Mouse (Mus musculus) liver, embryonic 14.5 days (tissue): ENCODE results near the gene E2f1. TPM values are rescaled to one million over a fixed set of nuclear protein-coding genes. Genes with fewer than 3 reads are reported as not detected.

Experiments
- ATAC-seq: fragments of 200-750 bp; cut with Nextera tagmentation; 2 replicates; pipeline ENCODE4 v1.8.0; 2017; ENCODE audit warnings: moderate number of reproducible peaks, mild to moderate bottlenecking, moderate library complexity; ENCODE audit not compliant: insufficient read depth
- DNase-seq, 3 experiments: peaks; one replicate each; pipeline ENCODE4 v3.0.0-alpha.2; 2012 to 2013; ENCODE audit warnings: low read depth in 3 of 3, low spot score in 3 of 3
- H3K27ac ChIP-seq: fragments of 300-500 bp; sonication (generic); 2 replicates; pipeline ENCODE4 v1.5.1; 2014; ENCODE audit warnings: moderate library complexity, mild to moderate bottlenecking, control low read depth, inconsistent platforms
- H3K27me3 ChIP-seq: fragments of 300-500 bp; sonication (generic); 2 replicates; pipeline ENCODE4 v1.6.1; 2014; ENCODE audit warnings: mild to moderate bottlenecking, low read length, moderate library complexity; ENCODE audit not compliant: control insufficient read depth, insufficient read depth
- H3K36me3 ChIP-seq: fragments of 300-500 bp; sonication (generic); replicated peaks from 2 replicates; pipeline ENCODE4 v1.6.1; 2014; ENCODE audit warnings: low read depth; ENCODE audit not compliant: control insufficient read depth, insufficient read depth
- H3K4me1 ChIP-seq, 2 experiments: fragments of 200-500 bp in 1 of 2; fragments of 300-500 bp in 1 of 2; sonication (generic) in 1 of 2; replicated peaks; 2 replicates each; pipeline ENCODE4 v1.6.1; 2012 to 2014; ENCODE audit warnings: antibody characterized with exemption in 1 of 2, inconsistent platforms in 1 of 2, low read length in 1 of 2; ENCODE audit not compliant: control insufficient read depth in 2 of 2, insufficient read depth in 2 of 2
- H3K4me2 ChIP-seq: fragments of 300-500 bp; sonication (generic); 2 replicates; pipeline ENCODE4 v1.6.1; 2014; ENCODE audit warnings: low read depth, mild to moderate bottlenecking, control low read depth, moderate library complexity
- H3K4me3 ChIP-seq, 2 experiments: fragments of 200-500 bp in 1 of 2; fragments of 300-500 bp in 1 of 2; sonication (generic) in 1 of 2; 2 replicates each; pipeline ENCODE4 v1.5.1; 2012 to 2014; ENCODE audit warnings: low read depth in 2 of 2, low read length in 2 of 2, mild to moderate bottlenecking in 2 of 2, control low read depth in 1 of 2, inconsistent platforms in 1 of 2, moderate library complexity in 1 of 2; ENCODE audit not compliant: insufficient read depth in 1 of 2
- H3K9ac ChIP-seq: fragments of 300-500 bp; sonication (generic); replicated peaks from 2 replicates; pipeline ENCODE4 v1.6.1; 2014; ENCODE audit warnings: mild to moderate bottlenecking, control low read depth, moderate library complexity
- H3K9me3 ChIP-seq: fragments of 300-500 bp; sonication (generic); 2 replicates; pipeline ENCODE4 v1.6.1; 2016; ENCODE audit warnings: low read length, mixed read lengths; ENCODE audit not compliant: control insufficient read depth
- CTCF ChIP-seq: IDR thresholded peaks from 2 replicates; pipeline ENCODE4 v1.5.1; 2016; ENCODE audit warnings: antibody characterized with exemption, low read depth, control low read depth
- EP300 ChIP-seq: IDR thresholded peaks from 2 replicates; pipeline ENCODE4 v1.6.1; 2016; ENCODE audit warnings: antibody characterized with exemption, low read depth
- whole genome bisulfite sequencing: fragments of 180-500 bp; shearing (Covaris S2); extraction: QIAGEN DNeasy Blood & Tissue Kit; methylation state at CpG from one replicate; pipeline ENCODE4 v1.1.7; 2014; ENCODE audit not compliant: insufficient replicate concordance; 5-methylcytosine and 5-hydroxymethylcytosine counted together
- polyA plus RNA-seq, 2 experiments: library from polyadenylated mRNA; depleted of rRNA in 1 of 2; stranded (reverse) in 1 of 2; unstranded in 1 of 2; fragments of >200 nt; fragmentation: Nextera tagmentation in 1 of 2; extraction: Ambion mirVana in 1 of 2; gene quantifications; 2 replicates each; pipeline versions ENCODE4 v1.2.1 to v1.2.3; 2012 to 2014

The E2f1 gene
- polyA plus RNA-seq, 2 experiments, result 6.0 to 26.2 TPM

DNA sequence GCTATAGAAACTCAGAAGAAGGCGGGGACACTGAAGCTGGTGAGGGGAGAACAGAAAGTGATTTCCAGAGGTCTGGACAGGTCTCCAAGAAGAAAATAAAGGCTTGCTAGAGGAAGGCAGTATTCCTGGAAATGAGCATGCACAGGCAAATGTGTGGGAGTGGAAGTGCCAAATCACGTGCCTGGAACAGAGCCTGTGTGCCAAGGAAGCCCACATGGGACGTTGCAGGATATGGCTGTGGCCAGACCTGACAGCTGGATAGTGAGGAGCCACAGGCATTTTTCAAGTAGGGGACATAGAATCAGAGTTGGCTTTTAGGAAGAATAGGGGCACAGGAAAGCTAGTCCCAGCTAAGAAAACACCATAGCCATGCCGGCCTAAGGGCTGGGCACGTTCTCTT, 26.1 kb upstream of the E2f1 start:
- 76% methylated on average over 5 of the region's 5 CpGs for WGBS
- 0 out of 4 replicates have a peak, but pooled peaks cover 0 to 2% of the 10 kb centered on the region in 2 experiments for H3K4me1 ChIP-seq
- no peak overlapping the region for H3K9ac ChIP-seq
- H3K36me3 ChIP-seq, result no peaks in the 10 kb centered on the region; the same call in 1 of the 2 replicates
- TF ChIP-seq EP300, result no peak
- no peak for TF ChIP-seq CTCF
- ATAC-seq, result no peak
- H3K27me3 ChIP-seq, result no peaks in the 10 kb centered on the region
- no peaks in the 10 kb centered on the region for H3K9me3 ChIP-seq
- no peak for DNase-seq
- no peak overlapping the region for H3K4me2 ChIP-seq
- H3K27ac ChIP-seq, result no peak overlapping the region
- no peak overlapping the region for H3K4me3 ChIP-seq

DNA sequence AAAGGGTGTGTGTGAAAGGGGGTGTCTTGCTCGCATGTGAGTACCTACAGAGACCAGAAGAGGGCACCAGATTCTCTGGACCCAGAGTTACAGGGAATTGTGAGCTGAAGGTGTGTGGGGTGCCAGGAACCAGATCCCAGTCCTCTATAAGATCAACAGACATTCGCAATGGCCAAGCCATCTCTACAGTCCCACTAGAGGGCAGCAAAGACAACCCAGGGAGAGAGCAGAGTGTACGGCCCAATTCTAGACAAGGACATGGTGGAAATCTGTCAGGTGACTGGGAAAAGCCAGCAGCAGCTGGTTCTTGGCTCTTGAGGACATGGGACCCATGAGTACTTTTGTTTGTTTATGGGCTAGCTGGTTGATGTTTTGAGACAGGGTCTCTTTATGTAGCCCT, 23.3 kb upstream of the E2f1 start:
- H3K4me1 ChIP-seq, result no peaks in the 10 kb centered on the region
- no peak for DNase-seq
- TF ChIP-seq EP300 (no peak), CTCF (peak; percentile 88)
- no peaks in the 10 kb centered on the region for H3K27me3 ChIP-seq
- no peak overlapping the region for H3K27ac ChIP-seq
- H3K36me3 ChIP-seq, result no peaks in the 10 kb centered on the region; the same call in 1 of the 2 replicates
- no peak overlapping the region for H3K9ac ChIP-seq
- no peaks in the 10 kb centered on the region for H3K9me3 ChIP-seq
- H3K4me2 ChIP-seq, result no peak overlapping the region
- H3K4me3 ChIP-seq, result no peak overlapping the region
- 52% methylated on average over 3 of the region's 3 CpGs for WGBS
- ATAC-seq, result no peak

DNA sequence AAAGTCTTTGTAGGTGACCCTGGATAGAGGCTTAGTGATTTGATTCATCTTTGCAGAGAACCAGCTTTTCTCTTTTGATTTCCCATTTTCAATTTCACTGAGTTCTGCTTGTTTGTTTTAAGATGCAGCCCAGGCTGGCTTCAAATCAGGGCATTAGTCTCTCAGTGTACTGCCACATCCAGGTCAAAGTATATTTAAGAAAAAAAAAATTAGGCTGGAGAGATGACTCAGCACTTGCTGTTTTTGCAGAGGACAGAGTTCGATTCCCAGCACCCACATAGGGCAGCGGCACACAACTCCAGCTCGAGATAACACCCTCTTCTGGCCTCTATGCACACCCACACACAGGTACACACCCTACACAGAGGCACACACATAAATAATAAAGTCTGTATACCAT, 21.5 kb upstream of the E2f1 start:
- Histone ChIP-seq H3K4me2 (no peak overlapping the region), H3K36me3 (peaks cover 6% of the 10 kb centered on the region), H3K9ac (no peak overlapping the region), H3K4me1 (no peaks in the 10 kb centered on the region), H3K9me3 (no peaks in the 10 kb centered on the region), H3K27ac (no peak overlapping the region), H3K27me3 (no peaks in the 10 kb centered on the region), H3K4me3 (no peak overlapping the region)
- TF ChIP-seq CTCF (no peak), EP300 (no peak)
- ATAC-seq, result no peak
- WGBS, result 60% methylated on average over 3 of the region's 3 CpGs
- no peak for DNase-seq

DNA sequence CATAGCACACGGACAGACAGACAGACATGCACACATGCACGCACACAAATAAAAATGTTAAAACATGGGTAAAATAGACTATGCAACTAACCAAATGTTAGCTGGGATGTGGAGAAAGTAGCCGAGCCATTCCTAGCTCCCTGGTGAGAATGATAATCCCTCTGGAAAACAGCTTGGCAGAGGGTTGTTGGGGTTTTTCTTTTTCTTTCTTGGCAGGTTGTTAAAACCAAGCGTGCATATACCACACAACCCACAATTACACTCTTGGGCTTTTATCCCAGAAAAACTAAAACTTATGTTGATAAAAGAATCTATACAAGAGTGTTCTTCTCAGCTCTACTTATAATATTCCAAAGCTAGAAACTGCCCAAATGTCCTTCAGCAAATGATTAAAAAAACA, 19.4 kb upstream of the E2f1 start:
- WGBS, result 80% methylated on average over 4 of the region's 4 CpGs
- Histone ChIP-seq H3K36me3 (peaks cover 6% of the 10 kb centered on the region), H3K9me3 (no peaks in the 10 kb centered on the region), H3K9ac (no peak overlapping the region), H3K4me3 (no peak overlapping the region), H3K27ac (no peak overlapping the region), H3K4me2 (no peak overlapping the region), H3K4me1 (peaks cover 0 to 4% of the 10 kb centered on the region in 2 experiments; a peak in 3 of 4 replicates), H3K27me3 (no peaks in the 10 kb centered on the region)
- ATAC-seq, result no peak
- TF ChIP-seq CTCF (no peak), EP300 (no peak)
- DNase-seq, result no peak

DNA sequence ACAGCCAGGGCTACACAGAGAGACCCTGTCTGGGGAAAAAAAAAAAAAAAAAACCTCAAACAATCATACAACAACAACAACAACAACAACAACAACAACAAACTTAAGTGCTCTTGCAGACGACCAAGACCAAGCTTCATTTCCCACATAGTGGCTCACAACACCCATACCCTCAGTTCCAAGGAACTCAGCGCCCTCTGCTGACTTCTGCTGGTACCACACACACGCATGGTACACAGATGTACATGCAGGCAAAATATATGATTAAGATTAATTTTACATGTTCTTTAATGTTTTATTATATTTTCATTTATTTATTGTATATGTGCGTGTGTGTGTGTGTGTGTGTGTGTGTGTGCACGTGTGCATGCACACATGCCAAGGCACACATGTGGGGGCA, 16.7 kb upstream of the E2f1 start:
- Histone ChIP-seq H3K27me3 (no peaks in the 10 kb centered on the region), H3K36me3 (peaks cover 6% of the 10 kb centered on the region), H3K4me3 (no peak overlapping the region), H3K4me1 (peaks cover 0 to 18% of the 10 kb centered on the region in 2 experiments), H3K9ac (no peak overlapping the region), H3K4me2 (no peak overlapping the region), H3K9me3 (no peaks in the 10 kb centered on the region), H3K27ac (no peak overlapping the region)
- 57% methylated on average over 5 of the region's 5 CpGs for WGBS
- DNase-seq (no peak), ATAC-seq (no peak)
- TF ChIP-seq CTCF (peak; percentile 79), EP300 (no peak)
